In genomic region chr2:154909789-154910188, GRCm38 (mm10) we compare ENCODE assay signal across 12 mouse cellular contexts. TPM values are rescaled to one million over a fixed set of nuclear protein-coding genes. Genes with fewer than 3 reads are reported as not detected.
DNase-seq lines count a peak whose midpoint lies in the region; TF ChIP-seq lines count a peak whose summit lies in the region.
"Had no signal": no experiment of that assay in that cellular context is flagged by ENCODE, and none has a peak within 500 bp of the region (broad histone marks: within the 10 kb centered on the region; RNA-seq: fewer than 3 reads in every experiment).

No protein-coding gene starts in this region.

- WGBS in kidney, adult 2 months = 82% methylated on average over 6 of the region's 6 CpGs

- TF ChIP-seq EP300 in ES-Bruce4 (IDR thresholded peaks at IDR 0.05; ENCODE audit: insufficient read depth, low read depth, low read length) = no peak

- H3K27me3 ChIP-seq in kidney, adult 2 months (replicated peaks; ENCODE audit: control insufficient read depth, insufficient read depth, low read length) = no peaks in the 10 kb centered on the region
- no peaks in the 10 kb centered on the region for H3K27me3 ChIP-seq in ES-Bruce4 (ENCODE audit: control insufficient read depth, insufficient read depth, low read length, poor library complexity, severe bottlenecking)
- H3K27me3 ChIP-seq in splenic B cell, adult 2 months (ENCODE audit: control insufficient read depth, insufficient read depth, low read length, poor library complexity, severe bottlenecking) = no peaks in the 10 kb centered on the region
- H3K27me3 ChIP-seq: stomach, embryonic 15.5 days had no signal

- no peaks in the 10 kb centered on the region; the same call in 1 of the 2 replicates for H3K9me3 ChIP-seq in ES-Bruce4 (replicated peaks; ENCODE audit: control insufficient read depth, insufficient read depth, low read length, poor library complexity, severe bottlenecking)
- H3K9me3 ChIP-seq: midbrain, embryonic 10.5 days; stomach, embryonic 15.5 days had no signal

- no peaks in the 10 kb centered on the region for H3K36me3 ChIP-seq in kidney, adult 2 months (ENCODE audit: control insufficient read depth, insufficient read depth, low read length)
- no peaks in the 10 kb centered on the region for H3K36me3 ChIP-seq in ES-Bruce4 (ENCODE audit: control insufficient read depth, insufficient read depth, low read length, poor library complexity, severe bottlenecking)
- no peaks in the 10 kb centered on the region for H3K36me3 ChIP-seq in splenic B cell, adult 2 months (ENCODE audit: control insufficient read depth, insufficient read depth, low read length, poor library complexity, severe bottlenecking)
- H3K36me3 ChIP-seq: midbrain, embryonic 10.5 days; stomach, embryonic 15.5 days had no signal

- H3K4me1 ChIP-seq in kidney, adult 2 months (ENCODE audit: control insufficient read depth, insufficient read depth, low read length) = no peaks in the 10 kb centered on the region
- peaks cover 7% of the 10 kb centered on the region for H3K4me1 ChIP-seq in ES-Bruce4 (ENCODE audit: control insufficient read depth, insufficient read depth, low read length)
- H3K4me1 ChIP-seq: midbrain, embryonic 10.5 days; stomach, embryonic 15.5 days had no signal

- no peak for DNase-seq in kidney, adult 2 months
- DNase-seq in kidney, adult 9 months = no peak
- peak; percentile 36 for DNase-seq in retina, postnatal 1 day
- DNase-seq in retina, embryonic 14.5 days (ENCODE audit: low spot score) = no peak
- peak; percentile 29 for DNase-seq in splenic B cell, adult 2 months (ENCODE audit: low read depth, low spot score)
- no peak for DNase-seq in ovary, postnatal 36 days (ENCODE audit: low spot score)
- DNase-seq: cerebellum, adult 2 months; heart, postnatal 14 days; lung, adult 18-20 months had no signal

- H3K4me3 ChIP-seq in kidney, adult 2 months (ENCODE audit: insufficient read depth, low read depth, low read length) = no peak overlapping the region
- H3K4me3 ChIP-seq in ES-Bruce4 (ENCODE audit: low read depth, low read length) = no peak overlapping the region
- H3K4me3 ChIP-seq: midbrain, embryonic 10.5 days; stomach, embryonic 15.5 days had no signal

- no peak overlapping the region for H3K9ac ChIP-seq in ES-Bruce4 (ENCODE audit: low read depth, poor library complexity, severe bottlenecking)
- H3K9ac ChIP-seq: stomach, embryonic 15.5 days had no signal

- no peak overlapping the region for H3K27ac ChIP-seq in kidney, adult 2 months (ENCODE audit: insufficient read depth, low read depth, low read length)
- H3K27ac ChIP-seq in ES-Bruce4 (ENCODE audit: insufficient read depth, low read length) = no peak overlapping the region
- H3K27ac ChIP-seq: midbrain, embryonic 10.5 days; stomach, embryonic 15.5 days had no signal

- no peak for TF ChIP-seq POLR2A in kidney, adult 2 months (IDR thresholded peaks at IDR 0.05; ENCODE audit: low read depth, low read length)
- TF ChIP-seq POLR2A in ES-Bruce4 (IDR thresholded peaks at IDR 0.05; ENCODE audit: insufficient read depth, low read length) = no peak

- 0 out of 2 replicates have a peak, but pooled peaks have one; percentile 10 for TF ChIP-seq CTCF in kidney, adult 2 months (conservative IDR thresholded peaks at IDR 0.05; ENCODE audit: insufficient read depth, insufficient read length, low read depth, low read length)
- TF ChIP-seq CTCF in ES-Bruce4 (IDR thresholded peaks at IDR 0.05; ENCODE audit: low read depth, low read length) = peak; percentile 67

RNA-seq across cellular contexts. Expression of gene Eif2s2, which starts 17.1 kb away (rescaled TPM):
- 9.9 and 15.2 TPM in 2 replicates for polyA plus RNA-seq in kidney, adult 2 months (2012; rRNA removed)
- polyA plus RNA-seq in ES-Bruce4 (2011; ENCODE audit: insufficient read depth, insufficient read length, low read depth, missing spikeins) = 551 and 558 TPM in 2 replicates

Comparison
In these comparisons a context has a peak if more than half of its experiments do, and no peak if none do; other contexts are left out.
1. DNase-seq: peak in retina, postnatal 1 day (single experiment) and splenic B cell, adult 2 months (single experiment); none in kidney, adult 2 months (single experiment), kidney, adult 9 months (single experiment), retina, embryonic 14.5 days (single experiment) and ovary, postnatal 36 days (single experiment).
2. RNA of gene Eif2s2, which starts 17.1 kb away (polyA plus RNA-seq): 551 to 558 TPM in ES-Bruce4; 9.9 to 15.2 TPM in kidney, adult 2 months; every median in the first group is over 10 times any median in the second.